Mouse (Mus musculus) C2C12 (cell line): Measurements from ENCODE around the gene Mpdz.

ENCODE experiments used
- CEBPB ChIP-seq: IDR thresholded peaks from one replicate; pipeline ENCODE4 v1.6.1; 2011; ENCODE audit warnings: low read depth, mild to moderate bottlenecking, control low read depth, moderate library complexity
- CTCF ChIP-seq: IDR thresholded peaks from one replicate; pipeline ENCODE4 v1.5.1; 2011; ENCODE audit not compliant: control insufficient read depth, insufficient read depth, insufficient read length
- MAX ChIP-seq: IDR thresholded peaks from one replicate; pipeline ENCODE4 v1.6.1; 2011; ENCODE audit warnings: mild to moderate bottlenecking, control low read depth
- MYOG ChIP-seq: IDR thresholded peaks from one replicate; pipeline ENCODE4 v1.6.1; 2011; ENCODE audit not compliant: control insufficient read depth, insufficient read length; ENCODE audit errors: extremely low read depth
- USF1 ChIP-seq: IDR thresholded peaks from one replicate; pipeline ENCODE4 v1.6.1; 2011; ENCODE audit warnings: low read depth, mild to moderate bottlenecking, control low read depth, moderate library complexity

- TF ChIP-seq CTCF (no peak), USF1 (no peak), MYOG (no peak), MAX (no peak), CEBPB (no peak)
These were observed 144.2 kb downstream of the Mpdz start for GRCm38 (mm10) chr4:81298384-81298783.
